Mouse (Mus musculus) kidney, postnatal 0 days (tissue): ENCODE results near the gene Tsacc. TPM values are rescaled to one million over a fixed set of nuclear protein-coding genes. Genes with fewer than 3 reads are reported as not detected.
"Not testable (repeated sequence)": the region's sequence is repeated elsewhere in the genome, so short reads cannot be mapped to it uniquely, and the experiment has no call there.

Experiments used
- ATAC-seq: fragments of 200-750 bp; cut with Nextera tagmentation; replicated peaks from 2 replicates; pipeline ENCODE4 v1.8.0; 2017; ENCODE audit warnings: low read depth, moderate number of reproducible peaks, moderate TSS enrichment, moderate library complexity; ENCODE audit not compliant: low FRiP score
- DNase-seq: peaks from one replicate; pipeline ENCODE4 v3.0.0-alpha.2; 2016; ENCODE audit warnings: low spot score
- H3K27ac ChIP-seq: fragments of 300-500 bp; sonication (generic); 2 replicates; pipeline ENCODE4 v1.5.1; 2014; ENCODE audit warnings: mild to moderate bottlenecking
- H3K27me3 ChIP-seq: fragments of 300-500 bp; sonication (generic); 2 replicates; pipeline ENCODE4 v1.6.1; 2014; ENCODE audit warnings: low read length, mixed read lengths; ENCODE audit not compliant: insufficient read depth
- H3K36me3 ChIP-seq: fragments of 300-500 bp; sonication (generic); 2 replicates; pipeline ENCODE4 v1.6.1; 2014; ENCODE audit warnings: low read length, mixed read lengths; ENCODE audit not compliant: insufficient read depth
- H3K4me1 ChIP-seq: fragments of 300-500 bp; sonication (generic); replicated peaks from 2 replicates; pipeline ENCODE4 v1.6.1; 2014; ENCODE audit warnings: antibody characterized with exemption, low read length, mixed read lengths; ENCODE audit not compliant: insufficient read depth
- H3K4me2 ChIP-seq: fragments of 300-500 bp; sonication (generic); 2 replicates; pipeline ENCODE4 v1.6.1; 2014; ENCODE audit warnings: mild to moderate bottlenecking, low read length, moderate library complexity, mixed read lengths
- H3K4me3 ChIP-seq: fragments of 300-500 bp; sonication (generic); replicated peaks from 2 replicates; pipeline ENCODE4 v1.5.1; 2014; ENCODE audit warnings: low read depth, low read length
- H3K9ac ChIP-seq: fragments of 300-500 bp; sonication (generic); 2 replicates; pipeline ENCODE4 v1.6.1; 2014; ENCODE audit warnings: low read depth, low read length
- H3K9me3 ChIP-seq: fragments of 300-500 bp; sonication (generic); replicated peaks from 2 replicates; pipeline ENCODE4 v1.6.1; 2016; ENCODE audit warnings: low read length, inconsistent platforms, mixed read lengths
- CTCF ChIP-seq: IDR thresholded peaks from 2 replicates; pipeline ENCODE4 v1.5.1; 2016; ENCODE audit warnings: antibody characterized with exemption, low read depth, mild to moderate bottlenecking, moderate library complexity
- WGBS: fragments of 180-500 bp; shearing (Covaris S2); extraction: QIAGEN DNeasy Blood & Tissue Kit; methylation state at CpG from one replicate; pipeline ENCODE4 v1.1.7; 2014; 5-methylcytosine and 5-hydroxymethylcytosine counted together
- polyA plus RNA-seq: library from polyadenylated mRNA; unstranded; fragments of >200 nt; fragmentation: Nextera tagmentation; extraction: Ambion mirVana; gene quantifications from 2 replicates; pipeline ENCODE4 v1.2.1, GENCODE M21; 2015

Gene Tsacc
- polyA plus RNA-seq, 1 experiment from 2014 or later, result 13.8 TPM

GRCm38 (mm10) chr3:88268991-88269390 lies 27.8 kb downstream of the Tsacc start:
- no peaks in the 10 kb centered on the region for H3K27me3 ChIP-seq
- no peak overlapping the region for H3K27ac ChIP-seq
- no peak overlapping the region for H3K4me3 ChIP-seq
- no peak overlapping the region for H3K4me2 ChIP-seq
- no peaks in the 10 kb centered on the region for H3K36me3 ChIP-seq
- WGBS, result 81% methylated on average over 5 of the region's 5 CpGs
- TF ChIP-seq CTCF, result no peak
- H3K4me1 ChIP-seq, result no peaks in the 10 kb centered on the region
- no peak for ATAC-seq
- DNase-seq, result no peak
- H3K9ac ChIP-seq, result no peak overlapping the region
- H3K9me3 ChIP-seq, result no peaks in the 10 kb centered on the region

GRCm38 (mm10) chr3:88268014-88268413 lies 28.8 kb downstream of the Tsacc start:
- not testable (repeated sequence) for ATAC-seq, H3K36me3 ChIP-seq, DNase-seq, H3K9me3 ChIP-seq, H3K9ac ChIP-seq, H3K4me3 ChIP-seq, H3K27me3 ChIP-seq, H3K4me2 ChIP-seq, H3K4me1 ChIP-seq, H3K27ac ChIP-seq
- 77% methylated on average over 6 of the region's 6 CpGs for WGBS

- peak overlapping the region; percentile 36; the same call in 1 of the 2 replicates for H3K27ac ChIP-seq
- no peaks in the 10 kb centered on the region for H3K27me3 ChIP-seq
- DNase-seq (no peak), ATAC-seq (no peak)
- H3K9ac ChIP-seq, result no peak overlapping the region
- H3K9me3 ChIP-seq, result no peaks in the 10 kb centered on the region
- no peak overlapping the region for H3K4me3 ChIP-seq
- WGBS, result 41% methylated on average over 3 of the region's 3 CpGs
- H3K36me3 ChIP-seq, result no peaks in the 10 kb centered on the region
- H3K4me1 ChIP-seq, result no peaks in the 10 kb centered on the region
- no peak for TF ChIP-seq CTCF
- no peak overlapping the region for H3K4me2 ChIP-seq
These were observed 34.5 kb downstream of the Tsacc start for GRCm38 (mm10) chr3:88262346-88262745.

- Histone ChIP-seq H3K27ac (no peak overlapping the region), H3K4me3 (no peak overlapping the region), H3K27me3 (peaks cover 4% of the 10 kb centered on the region; the same call in 1 of the 2 replicates), H3K4me2 (no peak overlapping the region), H3K4me1 (peaks cover 17% of the 10 kb centered on the region), H3K36me3 (no peaks in the 10 kb centered on the region), H3K9me3 (no peaks in the 10 kb centered on the region), H3K9ac (no peak overlapping the region)
- WGBS, result 38% methylated on average over 7 of the region's 7 CpGs
- TF ChIP-seq CTCF, result no peak
- DNase-seq (no peak), ATAC-seq (peak; percentile 38; the same call in 1 of the 2 replicates)
These were observed 40.4 kb downstream of the Tsacc start for GRCm38 (mm10) chr3:88256382-88256781.

- peak; percentile 81 for DNase-seq
- no peak overlapping the region for H3K4me2 ChIP-seq
- peaks cover 4% of the 10 kb centered on the region; the same call in 1 of the 2 replicates for H3K27me3 ChIP-seq
- ATAC-seq, result 0 out of 2 replicates have a peak, but pooled peaks have one; percentile 35
- WGBS, result 29% methylated on average over 6 of the region's 6 CpGs
- peaks cover 17% of the 10 kb centered on the region for H3K4me1 ChIP-seq
- no peak for TF ChIP-seq CTCF
- no peak overlapping the region for H3K4me3 ChIP-seq
- H3K9me3 ChIP-seq, result no peaks in the 10 kb centered on the region
- no peak overlapping the region for H3K27ac ChIP-seq
- H3K9ac ChIP-seq, result no peak overlapping the region
- no peaks in the 10 kb centered on the region for H3K36me3 ChIP-seq
These were observed 40.8 kb downstream of the Tsacc start for GRCm38 (mm10) chr3:88255950-88256349.

- H3K9me3 ChIP-seq, result no peaks in the 10 kb centered on the region
- ATAC-seq, result peak; percentile 62
These were observed 42.4 kb downstream of the Tsacc start, which contains the start of gene Rhbg for GRCm38 (mm10) chr3:88254268-88254926. TSS of gene Rhbg (minus strand) at chr3:88254709.

GRCm38 (mm10) chr3:88252739-88253138 lies 44.1 kb downstream of the Tsacc start:
- H3K9ac ChIP-seq, result no peak overlapping the region
- ATAC-seq (no peak), DNase-seq (no peak)
- no peaks in the 10 kb centered on the region for H3K36me3 ChIP-seq
- peaks cover 17% of the 10 kb centered on the region for H3K4me1 ChIP-seq
- no peaks in the 10 kb centered on the region for H3K9me3 ChIP-seq
- H3K4me2 ChIP-seq, result no peak overlapping the region
- no peak for TF ChIP-seq CTCF
- H3K27ac ChIP-seq, result no peak overlapping the region
- H3K27me3 ChIP-seq, result peaks cover 4% of the 10 kb centered on the region; the same call in 1 of the 2 replicates
- WGBS, result 68% methylated on average over 6 of the region's 6 CpGs
- H3K4me3 ChIP-seq, result no peak overlapping the region

More at GRCm38 (mm10) chr3:88254268-88254926, 42.4 kb downstream of the Tsacc start, which contains the start of gene Rhbg:
- Histone ChIP-seq H3K27ac (no peak within 1 kb of the TSS), H3K4me1 (peaks cover 17% of the 10 kb centered on the region), H3K4me2 (peak within 1 kb of the TSS; percentile 70), H3K4me3 (peak within 1 kb of the TSS; percentile 42), H3K36me3 (no peaks in the 10 kb centered on the region), H3K9ac (peak within 1 kb of the TSS; percentile 46), H3K27me3 (peaks cover 4% of the 10 kb centered on the region; the same call in 1 of the 2 replicates)
- no peak for TF ChIP-seq CTCF
- DNase-seq, result peak; percentile 24
- WGBS, result 2% methylated on average over 34 of the region's 34 CpGs
